Mouse (Mus musculus): ENCODE data around the gene Hax1.

DNA sequence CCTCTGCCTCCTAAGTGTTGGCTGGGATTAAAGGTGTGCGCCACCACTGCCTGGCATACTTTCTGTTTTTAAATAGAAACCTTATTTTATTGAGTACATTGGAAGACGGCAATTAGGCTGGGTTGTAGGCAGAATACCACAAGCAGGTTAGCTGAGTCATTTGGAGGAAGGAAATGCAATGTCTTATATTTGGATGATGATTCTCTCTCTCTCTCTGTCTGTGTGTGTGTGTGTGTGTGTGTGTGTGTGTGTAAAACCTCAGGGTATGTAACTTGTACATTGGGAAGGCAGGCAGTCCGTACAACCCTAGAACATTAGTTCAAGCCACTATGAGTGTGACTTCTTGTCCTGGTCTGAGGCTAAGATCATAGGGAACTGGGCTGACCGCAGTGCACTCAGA lies 10.8 kb downstream of the Hax1 start:
- TF ChIP-seq POLR2A (IDR thresholded peaks at IDR 0.05; ENCODE audit: borderline replicate concordance, extremely low read depth, insufficient read depth, insufficient read length, poor library complexity, severe bottlenecking) (no peak), CTCF (IDR thresholded peaks at IDR 0.05; ENCODE audit: borderline replicate concordance, extremely low read depth, insufficient read depth, insufficient read length) (no peak)
